Mouse (Mus musculus) heart, postnatal 0 days (tissue): ENCODE measurements around the gene Lgals3bp.

Experiments
- CTCF ChIP-seq: IDR thresholded peaks from 2 replicates; pipeline ENCODE4 v1.5.1; 2016; ENCODE audit warnings: antibody characterized with exemption, control low read depth, low read depth
- EP300 ChIP-seq: IDR thresholded peaks from 2 replicates; pipeline ENCODE4 v1.6.1; 2016; ENCODE audit warnings: antibody characterized with exemption, low read depth

- TF ChIP-seq CTCF = peak; percentile 98
- TF ChIP-seq EP300 = no peak
Measured at GRCm38 (mm10) chr11:118445843-118446242, 44.0 kb upstream of the Lgals3bp start.
